Mouse (Mus musculus) kidney, adult 11 months (tissue): ENCODE data around the gene Rapgef3.
A peak's percentile ranks its signal among the peaks of the same experiment; 100 is the strongest.

ENCODE experiments used
- DNase-seq: peaks from one replicate; pipeline ENCODE4 v3.0.0; 2022

Rapgef3 gene

GRCm38 (mm10) chr15:97744930-97745329 lies 22.8 kb downstream of the Rapgef3 start:
- no peak for DNase-seq

GRCm38 (mm10) chr15:97743961-97744525 lies 23.7 kb downstream of the Rapgef3 start:
- no peak for DNase-seq

- DNase-seq: peak; percentile 50
Observed at GRCm38 (mm10) chr15:97743210-97743609, 24.6 kb downstream of the Rapgef3 start.

- DNase-seq: no peak
Observed at GRCm38 (mm10) chr15:97742600-97742999, 25.2 kb downstream of the Rapgef3 start.

GRCm38 (mm10) chr15:97742074-97742473 lies 25.7 kb downstream of the Rapgef3 start:
- no peak for DNase-seq

- no peak for DNase-seq
Observed at GRCm38 (mm10) chr15:97741662-97742061, 26.1 kb downstream of the Rapgef3 start.

GRCm38 (mm10) chr15:97740283-97740732 lies 27.5 kb downstream of the Rapgef3 start:
- DNase-seq: no peak

- DNase-seq: no peak
Observed at GRCm38 (mm10) chr15:97738923-97739322, 28.8 kb downstream of the Rapgef3 start.

- no peak for DNase-seq
Observed at GRCm38 (mm10) chr15:97731988-97732387, 35.8 kb downstream of the Rapgef3 start.

- DNase-seq: no peak
Observed at GRCm38 (mm10) chr15:97731111-97731510, 36.7 kb downstream of the Rapgef3 start, which contains the start of gene Endou. Gene Endou, minus strand, starts transcription at chr15:97731339.

- DNase-seq: peak; percentile 80
Observed at GRCm38 (mm10) chr15:97730365-97730764, 37.4 kb downstream of the Rapgef3 start.

GRCm38 (mm10) chr15:97728804-97729203 lies 39.0 kb downstream of the Rapgef3 start:
- peak; percentile 85 for DNase-seq

- no peak for DNase-seq
Observed at GRCm38 (mm10) chr15:97728394-97728793, 39.4 kb downstream of the Rapgef3 start.

- DNase-seq: no peak
Observed at GRCm38 (mm10) chr15:97727520-97727919, 40.3 kb downstream of the Rapgef3 start.

- DNase-seq: no peak
Observed at GRCm38 (mm10) chr15:97727048-97727447, 40.7 kb downstream of the Rapgef3 start.

GRCm38 (mm10) chr15:97726310-97726709 lies 41.5 kb downstream of the Rapgef3 start:
- no peak for DNase-seq

GRCm38 (mm10) chr15:97725198-97725785 lies 42.5 kb downstream of the Rapgef3 start:
- DNase-seq: no peak

- no peak for DNase-seq
Observed at GRCm38 (mm10) chr15:97724346-97725197, 43.2 kb downstream of the Rapgef3 start.

GRCm38 (mm10) chr15:97723536-97724345 lies 44.0 kb downstream of the Rapgef3 start:
- no peak for DNase-seq

GRCm38 (mm10) chr15:97721008-97721701 lies 46.6 kb downstream of the Rapgef3 start:
- peak; percentile 46 for DNase-seq

GRCm38 (mm10) chr15:97720026-97720675 lies 47.6 kb downstream of the Rapgef3 start:
- peak; percentile 47 for DNase-seq

- no peak for DNase-seq
Observed at GRCm38 (mm10) chr15:97719494-97719893, 48.3 kb downstream of the Rapgef3 start.
